Mouse (Mus musculus) intestine, embryonic 15.5 days (tissue): ENCODE measurements around the gene Nckipsd. TPM values are rescaled to one million over a fixed set of nuclear protein-coding genes. Genes with fewer than 3 reads are reported as not detected.

Source experiments
- ATAC-seq: fragments of 200-750 bp; cut with Nextera tagmentation; 2 replicates; pipeline ENCODE4 v1.8.0; 2017; ENCODE audit warnings: moderate TSS enrichment, moderate library complexity
- H3K27ac ChIP-seq: fragments of 300-500 bp; sonication (generic); 2 replicates; pipeline ENCODE4 v1.5.1; 2015; ENCODE audit warnings: mild to moderate bottlenecking, inconsistent platforms
- H3K27me3 ChIP-seq: fragments of 300-500 bp; sonication (generic); replicated peaks from 2 replicates; pipeline ENCODE4 v1.6.1; 2015; ENCODE audit warnings: inconsistent platforms
- H3K36me3 ChIP-seq: fragments of 300-500 bp; sonication (generic); 2 replicates; pipeline ENCODE4 v1.6.1; 2015; ENCODE audit warnings: inconsistent platforms
- H3K4me1 ChIP-seq: fragments of 300-500 bp; sonication (generic); replicated peaks from 2 replicates; pipeline ENCODE4 v1.6.1; 2015; ENCODE audit warnings: inconsistent platforms
- H3K4me2 ChIP-seq: fragments of 300-500 bp; sonication (generic); replicated peaks from 2 replicates; pipeline ENCODE4 v1.6.1; 2015; ENCODE audit warnings: mild to moderate bottlenecking, inconsistent platforms
- H3K4me3 ChIP-seq: fragments of 300-500 bp; sonication (generic); replicated peaks from 2 replicates; pipeline ENCODE4 v1.5.1; 2015; ENCODE audit warnings: inconsistent platforms
- H3K9ac ChIP-seq: fragments of 300-500 bp; sonication (generic); 2 replicates; pipeline ENCODE4 v1.6.1; 2015; ENCODE audit warnings: inconsistent platforms
- H3K9me3 ChIP-seq: fragments of 300-500 bp; sonication (generic); 2 replicates; pipeline ENCODE4 v1.6.1; 2016; ENCODE audit warnings: inconsistent platforms
- WGBS: fragments of 180-500 bp; shearing (Covaris S2); methylation state at CpG from one replicate; pipeline ENCODE4 v1.1.7; 2015; 5-methylcytosine and 5-hydroxymethylcytosine counted together
- polyA plus RNA-seq: library from polyadenylated mRNA; unstranded; fragments of >200 nt; fragmentation: Nextera tagmentation; extraction: Ambion mirVana; gene quantifications from 2 replicates; pipeline ENCODE4 v1.2.1, GENCODE M21; 2015

Nckipsd gene
- polyA plus RNA-seq, 1 experiment from 2014 or later = 10.4 TPM

- H3K4me3 ChIP-seq = peak overlapping the region; percentile 75
- 46% methylated on average over 5 of the region's 5 CpGs for WGBS
- peak overlapping the region; percentile 59 for H3K27ac ChIP-seq
- peak overlapping the region; percentile 93 for H3K4me2 ChIP-seq
- H3K9me3 ChIP-seq = no peaks in the 10 kb centered on the region
- H3K36me3 ChIP-seq = peaks cover 3% of the 10 kb centered on the region; the same call in 1 of the 2 replicates
- no peaks in the 10 kb centered on the region for H3K27me3 ChIP-seq
- ATAC-seq = peak; percentile 47; the same call in 1 of the 2 replicates
- H3K9ac ChIP-seq = 0 out of 2 replicates have a peak overlapping the region, but pooled peaks have one; percentile 72
- peaks cover 13% of the 10 kb centered on the region; the same call in 1 of the 2 replicates for H3K4me1 ChIP-seq
Measured at GRCm38 (mm10) chr9:108855335-108855734, 47.2 kb downstream of the Nckipsd start.

- Histone ChIP-seq H3K27ac (no peak overlapping the region), H3K9ac (no peak overlapping the region), H3K4me1 (peaks cover 9% of the 10 kb centered on the region; the same call in 1 of the 2 replicates), H3K4me3 (no peak overlapping the region), H3K9me3 (no peaks in the 10 kb centered on the region), H3K27me3 (no peaks in the 10 kb centered on the region), H3K4me2 (no peak overlapping the region), H3K36me3 (peaks cover 3% of the 10 kb centered on the region; the same call in 1 of the 2 replicates)
- 67% methylated on average over 8 of the region's 8 CpGs for WGBS
- no peak for ATAC-seq
Measured at GRCm38 (mm10) chr9:108858792-108859527, 50.8 kb downstream of the Nckipsd start.

Other genes starting within 250 kb of the Nckipsd start
- gene Impdh2, start 248.1 kb upstream of the Nckipsd start, polyA plus RNA-seq = 173 and 179 TPM in 2 replicates
- 37.7 and 42.4 TPM in 2 replicates for gene Ndufaf3, start 240.9 kb upstream of the Nckipsd start, polyA plus RNA-seq
- gene Dalrd3, start 238.5 kb upstream of the Nckipsd start, polyA plus RNA-seq = 112 and 118 TPM in 2 replicates
- gene Wdr6, start 229.6 kb upstream of the Nckipsd start, polyA plus RNA-seq = 71.4 and 72.7 TPM in 2 replicates
- 5.8 and 6.4 TPM in 2 replicates for gene P4htm, start 210.7 kb upstream of the Nckipsd start, polyA plus RNA-seq
- gene Arih2, start 159.0 kb upstream of the Nckipsd start, polyA plus RNA-seq = 41.0 and 46.4 TPM in 2 replicates
- gene Slc25a20, start 146.3 kb upstream of the Nckipsd start, polyA plus RNA-seq = 77.1 and 83.3 TPM in 2 replicates
- 51.9 and 55.0 TPM in 2 replicates for gene Prkar2a, start 119.1 kb upstream of the Nckipsd start, polyA plus RNA-seq
- 62.6 and 65.0 TPM in 2 replicates for gene Ip6k2, start 24.6 kb upstream of the Nckipsd start, polyA plus RNA-seq
- gene Celsr3, start 18.0 kb downstream of the Nckipsd start, polyA plus RNA-seq = 0.64 and 1.3 TPM in 2 replicates
- 36.1 and 43.3 TPM in 2 replicates for gene Slc26a6, start 44.9 kb downstream of the Nckipsd start, polyA plus RNA-seq
- 0.34 TPM in 1 of 2 replicates, not detected in the other for gene Tmem89, start 106.3 kb downstream of the Nckipsd start, polyA plus RNA-seq
- 568 and 640 TPM in 2 replicates for gene Uqcrc1, start 128.3 kb downstream of the Nckipsd start, polyA plus RNA-seq
- gene Col7a1, start 145.2 kb downstream of the Nckipsd start, polyA plus RNA-seq = 0.85 and 2.4 TPM in 2 replicates
- gene Ucn2, start 177.6 kb downstream of the Nckipsd start, polyA plus RNA-seq = not detected in 2 replicates
- gene Pfkfb4, start 183.4 kb downstream of the Nckipsd start, polyA plus RNA-seq = 11.5 and 17.0 TPM in 2 replicates
- gene Shisa5, start 230.2 kb downstream of the Nckipsd start, polyA plus RNA-seq = 112 and 121 TPM in 2 replicates